Mouse (Mus musculus): ENCODE measurements around the gene Atxn1. TPM values are rescaled to one million over a fixed set of nuclear protein-coding genes. Genes with fewer than 3 reads are reported as not detected.

The Atxn1 gene
- total and polyA plus RNA-seq, 3 experiments, result 0.39 to 1.1 TPM; not detected in 1

GRCm38 (mm10) chr13:45638281-45638680 is 326.5 kb downstream of the Atxn1 start (continued):
- TF ChIP-seq SIN3A (IDR thresholded peaks at IDR 0.05; ENCODE audit: low read length), result no peak

DNA sequence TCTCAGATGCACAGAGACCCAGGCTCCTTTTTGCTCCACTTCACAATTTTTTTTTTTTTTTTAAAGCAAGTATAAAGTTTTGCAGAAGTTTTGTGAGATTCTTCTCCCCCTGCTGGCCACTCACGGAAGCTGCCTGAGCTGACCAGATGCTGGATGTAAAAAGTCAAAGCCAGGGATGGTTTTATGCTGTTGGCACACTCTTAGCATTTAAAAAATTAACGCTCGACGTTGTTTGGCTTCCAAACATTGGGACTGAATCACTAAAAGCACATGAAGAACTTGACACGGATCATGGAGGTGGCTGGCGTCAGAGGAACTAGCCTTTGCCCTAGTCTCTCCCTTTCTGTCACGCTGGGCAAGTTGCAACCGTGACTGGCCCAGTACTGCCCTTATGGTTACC is 327.5 kb downstream of the Atxn1 start:
- H3K27ac ChIP-seq (ENCODE audit: control insufficient read depth, low read depth, low read length), result peak overlapping the region; percentile 22; the same call in 1 of the 2 replicates
- H3K4me1 ChIP-seq (ENCODE audit: control insufficient read depth in 1 of 2, insufficient read depth in 2 of 2, low read length in 2 of 2), result peaks cover 8 to 27% of the 10 kb centered on the region in 2 experiments
- peaks cover 0 to 29% of the 10 kb centered on the region in 2 experiments; a peak in 2 of 4 replicates for H3K36me3 ChIP-seq (ENCODE audit: control insufficient read depth in 1 of 2, insufficient read depth in 2 of 2, low read length in 2 of 2)
- no peak for TF ChIP-seq MYB (IDR thresholded peaks at IDR 0.05; ENCODE audit: low read depth, low read length)
- peak; percentile 59 for TF ChIP-seq SMC3 (IDR thresholded peaks at IDR 0.05; ENCODE audit: low read depth, low read length)
- no peak for TF ChIP-seq EP300 (IDR thresholded peaks at IDR 0.05; ENCODE audit: low read depth in 1 of 2, low read length in 2 of 2)
- TF ChIP-seq MAFK (IDR thresholded peaks at IDR 0.05; ENCODE audit: borderline replicate concordance, low read depth, low read length), result no peak
- peak; percentile 59 to 72 (median 69) for TF ChIP-seq CTCF (IDR thresholded peaks at IDR 0.05 in 2 of 3, conservative IDR thresholded peaks at IDR 0.05 in 1 of 3; ENCODE audit: control insufficient read depth in 1 of 3, insufficient read depth in 1 of 3, low read depth in 2 of 3, low read length in 3 of 3, poor library complexity in 1 of 3, severe bottlenecking in 1 of 3)
- TF ChIP-seq RAD21 (IDR thresholded peaks at IDR 0.05; ENCODE audit: low read depth, low read length), result peak; percentile 54
- peak; percentile 97 for TF ChIP-seq ZNF384 (IDR thresholded peaks at IDR 0.05; ENCODE audit: low read depth, low read length)
- peak; percentile 9; the same call in 1 of the 2 replicates for TF ChIP-seq ZC3H11A (IDR thresholded peaks at IDR 0.05; ENCODE audit: low read depth, low read length)
- no peak for TF ChIP-seq MXI1 (IDR thresholded peaks at IDR 0.05; ENCODE audit: low read depth, low read length)
- TF ChIP-seq POLR2A (IDR thresholded peaks at IDR 0.05; ENCODE audit: control insufficient read depth in 1 of 2, insufficient read depth in 1 of 2, low read depth in 1 of 2, low read length in 2 of 2, poor library complexity in 1 of 2), result no peak
- no peak for TF ChIP-seq RCOR1 (IDR thresholded peaks at IDR 0.05; ENCODE audit: low read depth, low read length)
- TF ChIP-seq HCFC1 (IDR thresholded peaks at IDR 0.05; ENCODE audit: low read depth, low read length), result no peak
- TF ChIP-seq MAX (IDR thresholded peaks at IDR 0.05; ENCODE audit: low read length), result no peak
- peak; percentile 79 for DNase-seq (ENCODE audit: low read depth, low spot score)
- peak overlapping the region; percentile 17; the same call in 1 of the 2 replicates for H3K9ac ChIP-seq (ENCODE audit: control insufficient read depth, low read depth, low read length, poor library complexity, severe bottlenecking)
- H3K9me3 ChIP-seq (replicated peaks; ENCODE audit: insufficient read depth, low read length), result no peaks in the 10 kb centered on the region
- H3K4me3 ChIP-seq (ENCODE audit: control insufficient read depth in 1 of 2, insufficient read depth in 1 of 2, low read depth in 2 of 2, low read length in 2 of 2), result no peak overlapping the region; a peak in 1 of 4 replicates
- no peaks in the 10 kb centered on the region for H3K27me3 ChIP-seq (ENCODE audit: control insufficient read depth in 1 of 2, insufficient read depth in 2 of 2, low read length in 2 of 2)
- no peaks in the 10 kb centered on the region for H3K79me2 ChIP-seq (ENCODE audit: control insufficient read depth, insufficient read depth, low read length, poor library complexity)

- H3K9ac ChIP-seq (ENCODE audit: control insufficient read depth, low read depth, low read length, poor library complexity, severe bottlenecking), result no peak overlapping the region
- peaks cover 8 to 28% of the 10 kb centered on the region in 2 experiments for H3K4me1 ChIP-seq (ENCODE audit: control insufficient read depth in 1 of 2, insufficient read depth in 2 of 2, low read length in 2 of 2)
- no peaks in the 10 kb centered on the region for H3K27me3 ChIP-seq (ENCODE audit: control insufficient read depth in 1 of 2, insufficient read depth in 2 of 2, low read length in 2 of 2)
- DNase-seq (ENCODE audit: low read depth, low spot score), result peak; percentile 79
- H3K36me3 ChIP-seq (ENCODE audit: control insufficient read depth in 1 of 2, insufficient read depth in 2 of 2, low read length in 2 of 2), result peaks cover 0 to 29% of the 10 kb centered on the region in 2 experiments; a peak in 2 of 4 replicates
- peak; percentile 37; the same call in 1 of the 2 replicates for TF ChIP-seq MXI1 (IDR thresholded peaks at IDR 0.05; ENCODE audit: low read depth, low read length)
- TF ChIP-seq ZNF384 (IDR thresholded peaks at IDR 0.05; ENCODE audit: low read depth, low read length), result peak; percentile 27; the same call in 1 of the 2 replicates
- peak; percentile 40; the same call in 1 of the 2 replicates for TF ChIP-seq BHLHE40 (IDR thresholded peaks at IDR 0.05; ENCODE audit: borderline replicate concordance, low read depth, low read length)
- no peak for TF ChIP-seq CHD1 (IDR thresholded peaks at IDR 0.05; ENCODE audit: low read depth, low read length)
- TF ChIP-seq NELFE (IDR thresholded peaks at IDR 0.05; ENCODE audit: low read depth, low read length), result no peak
- no peak for TF ChIP-seq ZKSCAN1 (IDR thresholded peaks at IDR 0.05; ENCODE audit: low read depth, low read length)
- TF ChIP-seq CTCF (IDR thresholded peaks at IDR 0.05 in 2 of 3, conservative IDR thresholded peaks at IDR 0.05 in 1 of 3; ENCODE audit: control insufficient read depth in 1 of 3, insufficient read depth in 1 of 3, low read depth in 2 of 3, low read length in 3 of 3, poor library complexity in 1 of 3, severe bottlenecking in 1 of 3), result no peak
- no peak for TF ChIP-seq UBTF (IDR thresholded peaks at IDR 0.05; ENCODE audit: borderline replicate concordance, insufficient read depth, low read depth, low read length)
- peak; percentile 51 for TF ChIP-seq TAL1 (IDR thresholded peaks at IDR 0.05; ENCODE audit: low read length)
- peak; percentile 89 for TF ChIP-seq TCF12 (IDR thresholded peaks at IDR 0.05; ENCODE audit: low read depth, low read length)
- TF ChIP-seq MYC (IDR thresholded peaks at IDR 0.05; ENCODE audit: low read depth, low read length), result no peak
- peak; percentile 28; the same call in 1 of the 2 replicates for TF ChIP-seq RCOR1 (IDR thresholded peaks at IDR 0.05; ENCODE audit: low read depth, low read length)
- peak; percentile 86 for TF ChIP-seq ETS1 (IDR thresholded peaks at IDR 0.05; ENCODE audit: low read depth, low read length)
- no peak for TF ChIP-seq USF2 (IDR thresholded peaks at IDR 0.05; ENCODE audit: borderline replicate concordance in 1 of 2, insufficient read depth in 1 of 2, low read depth in 1 of 2, low read length in 2 of 2)
- peak; percentile 84 for TF ChIP-seq GATA1 (IDR thresholded peaks at IDR 0.05; ENCODE audit: low read depth, low read length)
- no peak for TF ChIP-seq TBP (IDR thresholded peaks at IDR 0.05; ENCODE audit: low read depth, low read length)
- peak; percentile 78 to 87 for TF ChIP-seq EP300 (IDR thresholded peaks at IDR 0.05; ENCODE audit: low read depth in 1 of 2, low read length in 2 of 2)
- TF ChIP-seq POLR2A (IDR thresholded peaks at IDR 0.05; ENCODE audit: control insufficient read depth in 1 of 2, insufficient read depth in 1 of 2, low read depth in 1 of 2, low read length in 2 of 2, poor library complexity in 1 of 2), result no peak
- TF ChIP-seq SIN3A (IDR thresholded peaks at IDR 0.05; ENCODE audit: low read length), result peak; percentile 29; the same call in 1 of the 2 replicates
- TF ChIP-seq MYB (IDR thresholded peaks at IDR 0.05; ENCODE audit: low read depth, low read length), result peak; percentile 73
- H3K79me2 ChIP-seq (ENCODE audit: control insufficient read depth, insufficient read depth, low read length, poor library complexity), result no peaks in the 10 kb centered on the region
- H3K27ac ChIP-seq (ENCODE audit: control insufficient read depth, low read depth, low read length), result peak overlapping the region; percentile 63
- no peaks in the 10 kb centered on the region for H3K9me3 ChIP-seq (replicated peaks; ENCODE audit: insufficient read depth, low read length)
- H3K4me3 ChIP-seq (ENCODE audit: control insufficient read depth in 1 of 2, insufficient read depth in 1 of 2, low read depth in 2 of 2, low read length in 2 of 2), result no peak overlapping the region
Measured at GRCm38 (mm10) chr13:45636435-45636834, 328.4 kb downstream of the Atxn1 start.
